In genomic region chr9:59289529-59290115, GRCm38 (mm10) we compare ENCODE assay signal across 13 mouse cellular contexts. TPM values are rescaled to one million over a fixed set of nuclear protein-coding genes. Genes with fewer than 3 reads are reported as not detected.
DNase-seq lines count a peak whose midpoint lies in the region; ATAC-seq and TF ChIP-seq lines count a peak whose summit lies in the region.
"Had no signal": no experiment of that assay in that cellular context is flagged by ENCODE, and none has a peak within 500 bp of the region (broad histone marks: within the 10 kb centered on the region; RNA-seq: fewer than 3 reads in every experiment).

No protein-coding gene starts in this region.

- intact Hi-C loops in heart, postnatal 36 days (cut with DNase I) = loop anchor here (5.0 to 10.0 kb wide), 2 partner anchors 63 to 465 kb away; partner anchors contain the start of genes Bbs4, Myo9a and Senp8

- 72% methylated on average over 6 of the region's 6 CpGs for WGBS in heart, embryonic 16.5 days
- WGBS in midbrain, embryonic 10.5 days = 73% methylated on average over 6 of the region's 6 CpGs
- WGBS in midbrain, postnatal 0 days = 82% methylated on average over 6 of the region's 6 CpGs
- 36% methylated on average over 6 of the region's 6 CpGs for WGBS in embryonic facial prominence, embryonic 14.5 days
- WGBS in liver, embryonic 15.5 days (ENCODE audit: insufficient replicate concordance) = 58% methylated on average over 6 of the region's 6 CpGs

- H3K4me1 ChIP-seq in heart, embryonic 16.5 days (ENCODE audit: control insufficient read depth, insufficient read depth, low read length) = peaks cover 21% of the 10 kb centered on the region
- H3K4me1 ChIP-seq in midbrain, embryonic 10.5 days = peaks cover 37% of the 10 kb centered on the region
- peaks cover 6% of the 10 kb centered on the region; the same call in 1 of the 2 replicates for H3K4me1 ChIP-seq in midbrain, postnatal 0 days (ENCODE audit: insufficient read depth, low read length)
- peaks cover 36% of the 10 kb centered on the region for H3K4me1 ChIP-seq in embryonic facial prominence, embryonic 14.5 days (ENCODE audit: control insufficient read depth, insufficient read depth, low read length)
- H3K4me1 ChIP-seq in liver, embryonic 15.5 days (replicated peaks) = peaks cover 84% of the 10 kb centered on the region

- no peak for DNase-seq in heart, postnatal 36 days
- DNase-seq in midbrain, embryonic 10.5 days (ENCODE audit: low spot score) = no peak
- DNase-seq in midbrain, postnatal 0 days (ENCODE audit: low spot score) = no peak
- DNase-seq in embryonic facial prominence, embryonic 14.5 days (ENCODE audit: low spot score) = no peak
- no peak for DNase-seq in layer of hippocampus, adult 9-11 months
- no peak for DNase-seq in thymus, postnatal 25 days
- DNase-seq: cerebellum, adult 8-10 months; heart, postnatal 10 days; kidney, adult 18-20 months; lung, adult 2 months; thymus, postnatal 4 days had no signal

- 0 out of 2 replicates have a peak overlapping the region, but pooled peaks have one; percentile 5 for H3K27ac ChIP-seq in heart, embryonic 16.5 days (ENCODE audit: low read length)
- peak overlapping the region; percentile 65 for H3K27ac ChIP-seq in midbrain, embryonic 10.5 days (replicated peaks)
- H3K27ac ChIP-seq in midbrain, postnatal 0 days (ENCODE audit: low read depth, low read length) = no peak overlapping the region
- peak overlapping the region; percentile 88 for H3K27ac ChIP-seq in embryonic facial prominence, embryonic 14.5 days (replicated peaks; ENCODE audit: low read depth, low read length)
- H3K27ac ChIP-seq in liver, embryonic 15.5 days (replicated peaks) = peak overlapping the region; percentile 83

- ATAC-seq in heart, embryonic 16.5 days (replicated peaks; ENCODE audit: extremely low read depth, insufficient read depth, low FRiP score) = no peak
- no peak for ATAC-seq in midbrain, postnatal 0 days (ENCODE audit: low FRiP score)
- ATAC-seq in embryonic facial prominence, embryonic 14.5 days (ENCODE audit: low read depth) = no peak
- no peak for ATAC-seq in liver, embryonic 15.5 days (ENCODE audit: insufficient read depth)

- no peaks in the 10 kb centered on the region for H3K27me3 ChIP-seq in heart, embryonic 16.5 days (ENCODE audit: control insufficient read depth, insufficient read depth, low read length)
- no peaks in the 10 kb centered on the region for H3K27me3 ChIP-seq in midbrain, embryonic 10.5 days (ENCODE audit: low read depth, poor library complexity, severe bottlenecking)
- H3K27me3 ChIP-seq in midbrain, postnatal 0 days (ENCODE audit: insufficient read depth, low read length) = no peaks in the 10 kb centered on the region
- H3K27me3 ChIP-seq in embryonic facial prominence, embryonic 14.5 days (replicated peaks; ENCODE audit: control insufficient read depth, insufficient read depth, low read length) = no peaks in the 10 kb centered on the region
- no peaks in the 10 kb centered on the region for H3K27me3 ChIP-seq in liver, embryonic 15.5 days

- no peak overlapping the region for H3K4me2 ChIP-seq in heart, embryonic 16.5 days (ENCODE audit: low read depth, low read length)
- no peak overlapping the region for H3K4me2 ChIP-seq in midbrain, postnatal 0 days (ENCODE audit: low read depth, low read length, poor library complexity, severe bottlenecking)
- H3K4me2 ChIP-seq in embryonic facial prominence, embryonic 14.5 days (ENCODE audit: low read depth, low read length) = peak overlapping the region; percentile 6; the same call in 1 of the 2 replicates
- peak overlapping the region; percentile 46 for H3K4me2 ChIP-seq in liver, embryonic 15.5 days

- no peak overlapping the region for H3K4me3 ChIP-seq in heart, embryonic 16.5 days (ENCODE audit: low read length)
- no peak overlapping the region for H3K4me3 ChIP-seq in midbrain, embryonic 10.5 days
- H3K4me3 ChIP-seq in midbrain, postnatal 0 days (ENCODE audit: low read depth, low read length) = no peak overlapping the region
- H3K4me3 ChIP-seq in embryonic facial prominence, embryonic 14.5 days (ENCODE audit: low read depth, low read length) = no peak overlapping the region
- no peak overlapping the region for H3K4me3 ChIP-seq in liver, embryonic 15.5 days (replicated peaks)

- H3K36me3 ChIP-seq in heart, embryonic 16.5 days (ENCODE audit: control insufficient read depth, insufficient read depth) = no peaks in the 10 kb centered on the region
- no peaks in the 10 kb centered on the region for H3K36me3 ChIP-seq in midbrain, embryonic 10.5 days
- H3K36me3 ChIP-seq in midbrain, postnatal 0 days (ENCODE audit: insufficient read depth, low read length) = no peaks in the 10 kb centered on the region
- H3K36me3 ChIP-seq in embryonic facial prominence, embryonic 14.5 days (ENCODE audit: control insufficient read depth, insufficient read depth, low read length) = no peaks in the 10 kb centered on the region
- H3K36me3 ChIP-seq in liver, embryonic 15.5 days (replicated peaks) = no peaks in the 10 kb centered on the region

- H3K9me3 ChIP-seq in heart, embryonic 16.5 days (replicated peaks; ENCODE audit: control insufficient read depth, low read length) = no peaks in the 10 kb centered on the region
- H3K9me3 ChIP-seq in midbrain, embryonic 10.5 days (replicated peaks) = no peaks in the 10 kb centered on the region
- H3K9me3 ChIP-seq in midbrain, postnatal 0 days (ENCODE audit: low read length) = no peaks in the 10 kb centered on the region
- no peaks in the 10 kb centered on the region for H3K9me3 ChIP-seq in embryonic facial prominence, embryonic 14.5 days (ENCODE audit: control insufficient read depth, low read length)
- H3K9me3 ChIP-seq in liver, embryonic 15.5 days (replicated peaks) = no peaks in the 10 kb centered on the region

- no peak for TF ChIP-seq CTCF in midbrain, postnatal 0 days (IDR thresholded peaks at IDR 0.05)

- H3K9ac ChIP-seq in heart, embryonic 16.5 days (ENCODE audit: low read length) = no peak overlapping the region
- no peak overlapping the region for H3K9ac ChIP-seq in midbrain, postnatal 0 days (replicated peaks; ENCODE audit: low read length, poor library complexity, severe bottlenecking)
- H3K9ac ChIP-seq in embryonic facial prominence, embryonic 14.5 days (ENCODE audit: low read depth, low read length) = peak overlapping the region; percentile 36; the same call in 1 of the 2 replicates
- no peak overlapping the region for H3K9ac ChIP-seq in liver, embryonic 15.5 days

RNA-seq across cellular contexts. Expression of gene Adpgk, which starts 1.7 kb away (rescaled TPM):
- polyA plus RNA-seq in heart, embryonic 16.5 days (2015; fragmentation: Nextera tagmentation; extraction: Ambion mirVana) = 19.0 and 20.0 TPM in 2 replicates
- 1 to 10 TPM; 7.3 to 8.5 TPM for total RNA-seq in heart, postnatal 36 days (2021)
- polyA plus RNA-seq in midbrain, embryonic 10.5 days (2016; fragmentation: Nextera tagmentation; extraction: Ambion mirVana) = 40.0 TPM in 2 replicates
- 26.7 and 28.1 TPM in 2 replicates for total RNA-seq in midbrain, postnatal 0 days (2014; rRNA removed)
- polyA plus RNA-seq in midbrain, postnatal 0 days (2015; fragmentation: Nextera tagmentation; extraction: Ambion mirVana) = 18.3 and 19.5 TPM in 2 replicates
- 50.9 and 51.7 TPM in 2 replicates for polyA plus RNA-seq in embryonic facial prominence, embryonic 14.5 days (2014; fragmentation: Nextera tagmentation; extraction: Ambion mirVana)
- polyA plus RNA-seq in liver, embryonic 15.5 days (2015; fragmentation: Nextera tagmentation; extraction: Ambion mirVana) = 25.4 and 29.1 TPM in 2 replicates

Comparison
In these comparisons a context has a peak if more than half of its experiments do, and no peak if none do; other contexts are left out.
1. H3K4me2 ChIP-seq: peak in embryonic facial prominence, embryonic 14.5 days (single experiment) and liver, embryonic 15.5 days (single experiment); none in heart, embryonic 16.5 days (single experiment) and midbrain, postnatal 0 days (single experiment).